Mouse (Mus musculus) G1E (cell line): ENCODE data around the gene Fezf2.

Experiments
- CTCF ChIP-seq: IDR thresholded peaks from 2 replicates; pipeline ENCODE4 v1.5.1; 2012; ENCODE audit warnings: low read depth, low read length, inconsistent platforms, mixed read lengths
- GATA1 ChIP-seq: IDR thresholded peaks from 2 replicates; pipeline ENCODE4 v1.6.1; 2012; ENCODE audit warnings: borderline replicate concordance, low read length, inconsistent platforms, mixed read lengths
- GATA2 ChIP-seq: IDR thresholded peaks from 2 replicates; pipeline ENCODE4 v1.6.1; 2012; ENCODE audit warnings: low read depth, low read length, inconsistent platforms, borderline replicate concordance
- POLR2AphosphoS5 ChIP-seq: IDR thresholded peaks from 2 replicates; pipeline ENCODE4 v1.6.1; 2012; ENCODE audit warnings: low read depth, low read length, inconsistent platforms; ENCODE audit not compliant: insufficient replicate concordance

- TF ChIP-seq CTCF (no peak), GATA1 (no peak), GATA2 (no peak), POLR2AphosphoS5 (no peak)
Observed at GRCm38 (mm10) chr14:12299654-12300053, 48.3 kb downstream of the Fezf2 start.
